Mouse (Mus musculus) embryo, embryonic 10 days (tissue): Measurements from ENCODE around the gene Plod1.
A peak's percentile ranks its signal among the peaks of the same experiment; 100 is the strongest.
"Not testable (repeated sequence)": the region's sequence is repeated elsewhere in the genome, so short reads cannot be mapped to it uniquely, and the experiment has no call there.

Source experiments
- DNase-seq: peaks from one replicate; pipeline ENCODE4 v3.0.0-alpha.2; 2015; ENCODE audit warnings: low spot score

Gene Plod1

DNA sequence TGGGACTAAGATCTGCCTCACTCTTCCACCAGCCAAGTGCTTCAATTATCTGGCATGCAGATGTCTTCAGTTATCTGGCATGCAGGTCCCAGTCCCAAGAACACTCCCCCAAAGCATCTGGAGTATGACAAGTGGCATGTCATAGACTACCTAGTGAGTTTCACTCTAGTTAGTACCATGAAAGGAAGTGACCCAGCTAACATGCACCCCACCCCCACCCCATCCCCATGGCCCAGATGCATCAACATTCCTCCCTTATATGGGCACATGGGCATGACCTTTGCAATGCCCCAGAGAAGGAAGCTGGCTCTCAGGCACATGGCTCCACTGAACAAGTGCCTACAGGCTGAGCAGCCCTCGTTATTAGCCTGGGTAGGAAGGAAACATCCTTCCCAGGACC, 40.2 kb downstream of the Plod1 start:
- DNase-seq: no peak

DNA sequence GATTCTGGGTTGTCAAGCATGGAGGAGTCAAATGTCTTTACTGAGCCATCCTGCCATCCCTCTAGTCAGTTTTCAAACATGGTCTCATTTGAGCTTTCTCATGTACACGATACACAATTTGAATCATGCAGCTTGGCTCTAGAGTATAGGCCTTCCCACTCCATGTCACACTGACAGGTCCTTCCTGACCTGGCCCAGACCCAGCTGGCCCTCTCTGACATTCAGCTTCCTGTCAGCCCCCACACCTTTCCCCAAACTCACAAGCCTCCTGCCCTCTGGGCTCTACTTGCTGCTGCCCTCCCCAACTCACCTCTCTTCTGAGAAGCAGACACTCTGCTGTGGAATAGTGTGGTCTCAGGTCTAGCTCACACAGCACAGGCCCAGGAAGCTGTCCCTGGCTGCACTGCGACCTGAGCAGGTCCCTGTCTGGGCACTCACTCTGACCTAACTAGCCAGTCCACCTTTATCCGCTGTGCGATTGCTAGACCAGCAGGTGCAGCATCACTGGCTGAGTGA, 40.7 kb downstream of the Plod1 start:
- DNase-seq: no peak

DNA sequence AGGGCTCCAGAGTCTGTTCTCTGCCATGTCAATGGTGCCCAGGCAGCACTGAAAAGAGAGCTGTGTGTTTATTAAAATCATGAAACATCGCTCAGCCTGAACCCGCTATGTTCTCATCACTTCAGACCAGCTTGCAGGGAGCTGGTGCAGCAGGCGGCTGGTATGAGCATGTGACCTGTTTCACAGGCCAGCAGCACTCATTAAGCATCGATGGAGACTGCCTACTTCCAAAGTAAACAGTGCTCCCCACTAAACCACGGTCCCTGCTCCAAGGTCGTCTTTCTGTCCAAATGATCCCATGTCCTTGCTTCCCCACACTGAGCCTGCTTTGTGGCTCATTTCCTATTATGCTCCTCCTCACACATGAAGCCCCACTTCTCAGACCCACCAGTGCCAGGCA, 46.2 kb downstream of the Plod1 start:
- DNase-seq: no peak

DNA sequence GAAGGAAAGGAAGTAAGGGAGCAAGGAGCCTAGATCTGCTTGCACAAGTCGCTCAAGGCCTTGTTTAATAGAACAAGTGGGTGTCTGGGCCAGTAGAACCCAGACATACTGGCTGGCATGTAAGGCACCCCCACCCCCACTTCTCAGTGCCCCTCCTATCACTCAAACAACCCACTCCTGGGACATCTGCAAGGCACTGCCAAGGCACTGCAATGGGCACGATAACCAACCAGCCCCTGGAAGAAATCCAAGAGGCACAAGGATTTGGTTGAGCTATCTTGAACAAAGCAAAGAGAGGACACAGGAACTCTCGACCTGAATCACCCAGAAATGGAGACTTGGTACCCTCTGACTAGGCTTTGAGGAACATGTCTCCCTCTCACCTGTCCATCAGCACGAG, 48.3 kb downstream of the Plod1 start:
- no peak for DNase-seq

DNA sequence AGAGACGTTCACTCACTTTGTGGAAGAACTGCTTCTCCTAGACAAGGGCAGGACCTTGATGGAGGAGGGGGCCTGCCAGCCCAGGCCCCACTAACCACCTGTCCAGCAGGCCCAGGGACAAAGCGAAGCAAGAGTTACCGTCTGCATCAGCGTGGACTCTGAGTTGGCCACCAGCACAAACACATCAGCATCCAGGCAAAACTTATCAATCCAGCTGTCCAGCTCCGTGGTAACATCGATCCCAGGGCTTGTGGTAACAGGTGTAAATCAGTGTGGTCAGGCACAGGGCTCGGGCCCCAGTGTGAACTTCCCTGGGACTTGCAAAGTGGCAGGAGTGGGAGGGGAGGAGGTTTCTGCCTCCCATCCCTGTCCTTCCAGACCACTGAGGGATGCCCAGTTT, 49.3 kb downstream of the Plod1 start:
- no peak for DNase-seq

DNA sequence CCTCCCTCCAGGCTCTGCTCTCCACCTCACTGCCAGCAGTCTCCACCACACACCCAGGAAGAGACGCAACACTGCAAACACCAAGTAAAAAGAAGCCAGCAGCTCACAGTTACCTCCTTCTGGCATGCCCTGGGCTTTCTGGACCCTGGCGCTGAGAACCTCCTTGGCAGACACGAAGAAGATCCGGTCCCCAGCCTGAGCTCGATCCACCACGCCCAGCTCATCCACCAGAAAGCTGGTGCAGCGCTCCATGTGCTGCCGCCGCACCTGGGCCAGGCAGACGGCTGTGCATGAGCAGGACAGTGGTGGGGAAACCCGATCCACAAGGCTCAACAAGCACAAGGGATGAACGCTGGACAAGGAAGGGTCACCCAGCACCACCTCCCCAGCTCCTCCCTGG, 50.4 kb downstream of the Plod1 start:
- no peak for DNase-seq

DNA sequence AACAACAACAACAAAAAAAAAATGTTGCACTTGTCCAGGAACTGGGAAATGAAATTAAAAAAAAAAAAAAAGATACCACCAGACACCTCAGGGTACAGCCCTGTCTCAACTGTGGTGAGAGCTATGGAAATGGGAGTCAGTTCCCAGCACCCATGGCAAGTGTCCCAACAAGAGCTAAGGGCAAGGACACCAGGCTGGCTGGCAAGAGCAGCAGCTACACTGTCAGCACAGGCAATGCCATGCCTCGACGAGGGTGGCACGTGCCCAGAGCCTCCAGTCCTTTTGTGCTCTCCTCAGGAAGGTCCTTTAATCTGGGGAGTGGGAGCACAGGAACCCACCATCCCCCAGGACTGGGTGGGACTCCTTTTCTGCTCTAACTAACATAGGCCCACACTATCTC, 52.4 kb downstream of the Plod1 start:
- DNase-seq: no peak

DNA sequence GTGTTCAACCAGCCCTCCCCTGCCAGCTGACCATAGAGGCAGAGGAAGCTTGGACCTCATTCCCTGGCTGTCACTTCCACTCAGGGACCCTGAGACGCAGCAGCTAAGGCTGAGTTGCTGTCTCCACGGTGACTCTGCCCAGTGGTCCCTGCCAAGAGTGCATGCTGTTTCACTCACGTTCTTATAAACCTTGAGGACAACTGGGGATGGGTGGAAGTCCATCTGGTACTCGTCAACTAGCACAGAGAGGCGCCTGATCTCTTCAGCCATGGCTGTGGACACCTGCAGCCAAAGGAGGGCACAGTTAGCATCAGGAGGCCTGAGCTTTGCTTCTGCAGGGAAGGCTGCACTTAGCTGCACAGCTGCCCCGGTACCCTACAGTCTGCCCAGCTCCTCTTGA, 53.5 kb downstream of the Plod1 start:
- no peak for DNase-seq

DNA sequence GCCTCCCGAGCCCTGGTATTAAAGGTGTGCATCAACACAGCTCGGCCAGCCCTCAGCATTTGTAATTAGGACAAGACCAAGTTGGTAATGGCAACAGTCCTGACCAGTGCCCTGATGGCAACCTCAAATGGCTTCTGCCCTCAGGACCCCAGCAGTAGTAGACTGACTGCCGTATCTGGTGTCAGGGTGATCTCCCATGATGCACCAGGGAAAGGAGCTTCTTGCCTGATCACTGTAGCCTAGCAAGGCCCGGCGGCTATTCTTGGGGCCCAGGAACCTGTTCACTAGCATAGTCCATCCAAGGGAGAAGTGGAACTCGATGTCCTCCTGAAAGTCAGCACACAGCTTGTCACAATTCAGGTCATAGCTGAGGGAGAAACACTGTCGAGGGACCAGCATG, 54.8 kb downstream of the Plod1 start:
- DNase-seq: no peak

DNA sequence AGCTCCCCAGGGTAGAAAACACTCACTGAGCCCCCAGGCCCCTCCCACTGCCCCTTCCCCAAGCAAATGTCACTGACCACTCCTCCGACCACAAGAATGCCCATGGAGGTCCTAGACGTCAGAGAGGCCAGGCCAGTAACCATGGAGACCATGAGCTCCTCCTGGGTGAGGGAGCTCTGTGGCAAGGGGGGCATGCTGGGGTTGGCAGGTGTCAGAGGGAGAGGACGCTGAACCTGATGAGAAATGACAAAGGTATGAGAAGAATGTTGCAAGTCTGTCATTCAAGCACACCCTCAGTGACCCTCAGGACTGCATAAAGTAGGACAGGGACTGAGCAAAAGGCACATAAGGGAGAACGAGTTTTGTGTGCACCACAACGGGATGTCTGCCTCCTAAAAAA, 56.7 kb downstream of the Plod1 start:
- DNase-seq: no peak

DNA sequence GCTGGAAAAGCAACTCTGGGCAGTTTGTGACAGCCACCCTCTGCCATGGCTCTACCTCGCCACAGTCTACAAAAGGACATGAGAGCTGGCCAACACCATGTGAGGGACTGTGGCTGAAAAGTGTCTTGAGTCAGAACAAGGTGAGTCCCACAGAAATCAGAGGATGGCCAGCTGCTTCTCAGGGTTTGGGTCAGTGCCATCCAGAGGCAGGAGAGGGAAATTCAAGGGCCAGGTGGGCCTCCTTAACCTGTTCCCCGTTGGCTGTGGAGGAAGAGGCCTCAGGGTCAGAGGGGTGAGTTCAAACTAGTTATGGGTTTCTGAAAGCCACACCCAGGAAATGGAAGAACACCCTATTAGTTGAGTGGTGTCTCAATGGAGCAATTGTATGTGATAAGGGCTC, 57.1 kb downstream of the Plod1 start:
- no peak for DNase-seq

DNA sequence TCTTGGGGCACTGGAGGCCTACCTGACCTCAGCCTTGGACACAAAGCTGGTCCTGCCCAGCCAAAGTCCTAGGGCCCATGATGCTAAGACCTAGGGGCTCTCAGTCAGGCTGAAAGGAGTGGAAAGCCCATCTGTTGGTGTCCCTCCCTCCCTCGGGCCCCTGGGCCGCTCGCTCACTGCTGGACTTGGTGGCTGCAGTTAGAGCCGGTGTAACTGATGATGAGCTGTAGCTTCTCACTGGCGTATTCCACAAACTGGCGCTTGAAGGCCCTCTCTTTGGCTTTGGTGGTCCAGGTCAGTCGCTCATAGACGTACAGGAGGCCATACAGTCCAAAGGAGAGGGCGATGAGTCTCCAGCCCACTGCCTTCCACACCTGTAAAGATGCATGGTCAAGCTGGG, 58.0 kb downstream of the Plod1 start:
- no peak for DNase-seq

DNA sequence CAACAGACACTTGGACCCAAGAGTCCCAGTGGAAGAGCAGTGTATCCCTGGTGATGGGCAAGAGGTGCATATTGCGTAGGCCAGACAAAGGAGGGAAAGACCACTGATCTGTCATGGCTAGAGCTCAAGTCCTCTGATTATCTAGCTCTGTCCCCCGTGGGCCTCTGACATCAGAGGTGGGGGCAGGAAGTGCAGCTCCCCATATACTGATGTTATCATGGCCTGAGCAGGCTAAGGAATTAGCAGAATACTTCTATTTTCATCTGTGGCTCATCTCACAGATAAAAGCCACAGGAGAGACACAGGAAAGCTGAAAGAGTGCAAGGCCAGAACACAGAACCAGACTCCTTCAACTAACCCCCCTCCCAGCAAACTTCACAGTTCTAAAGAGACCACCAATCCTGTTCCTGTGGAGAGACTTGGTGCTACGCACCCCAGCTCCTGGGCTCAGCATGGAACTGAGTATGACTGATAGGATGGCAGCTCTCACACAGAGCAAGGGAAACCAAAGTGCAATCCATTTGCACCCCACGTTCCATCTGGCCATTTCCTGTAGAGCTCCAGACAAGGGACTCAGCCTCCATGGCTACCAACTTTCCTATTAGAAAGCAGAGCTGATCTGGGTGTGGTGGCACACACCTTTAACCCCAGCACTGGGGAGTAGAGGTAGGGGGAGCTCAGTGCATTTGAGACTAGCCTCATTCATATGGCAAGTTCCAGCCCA, 60.6 kb downstream of the Plod1 start:
- no peak for DNase-seq

DNA sequence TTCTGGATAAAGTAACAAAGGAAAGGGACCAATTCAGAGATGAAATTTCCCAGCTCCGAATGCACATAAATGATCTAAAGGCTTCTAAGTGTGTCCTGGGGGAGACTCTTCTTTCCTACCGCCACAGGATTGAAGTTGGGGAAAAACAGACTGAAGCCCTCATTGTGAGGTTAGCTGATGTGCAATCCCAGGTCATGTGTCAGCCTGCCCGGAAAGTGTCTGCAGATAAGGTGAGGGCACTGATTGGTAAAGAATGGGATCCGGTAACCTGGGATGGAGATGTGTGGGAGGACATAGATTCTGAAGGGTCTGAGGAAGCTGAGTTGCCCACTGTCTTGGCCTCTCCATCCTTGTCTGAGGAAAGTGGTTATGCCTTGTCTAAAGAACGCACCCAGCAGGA, 67.3 kb downstream of the Plod1 start:
- DNase-seq: peak; percentile 14

DNA sequence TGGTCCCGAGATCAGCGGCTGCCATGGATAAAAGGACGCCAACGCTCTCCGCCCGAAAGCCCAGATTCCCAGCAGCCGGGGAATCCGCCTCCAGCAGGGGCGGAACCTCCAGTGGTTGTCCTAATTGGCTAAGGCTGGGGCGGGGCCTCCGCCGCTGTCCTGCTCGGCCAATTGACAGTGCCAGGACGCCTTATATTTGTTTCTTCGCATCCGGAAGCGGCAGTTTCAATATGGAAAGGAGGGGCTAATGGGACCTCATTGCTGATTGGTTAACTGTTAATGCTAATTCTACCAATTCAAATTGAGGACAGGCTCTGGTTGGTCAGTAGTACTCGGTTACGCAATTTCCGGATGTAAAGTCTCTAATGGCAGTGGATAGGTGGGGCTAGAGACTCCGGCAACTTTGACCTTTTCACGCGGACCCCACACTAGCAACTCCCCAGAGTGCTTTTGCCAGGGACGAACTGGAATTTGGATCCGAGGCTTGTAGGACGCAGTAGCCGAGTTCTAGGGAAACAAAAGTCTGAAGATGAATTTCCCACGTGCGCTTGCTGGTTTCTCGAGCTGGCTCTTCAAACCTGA, 68.0 kb downstream of the Plod1 start, which contains the start of the genes Miip and Fv1:
Gene Miip (minus strand): TSS at position 367 of the 582 bp plus-strand sequence.
Gene Fv1 (plus strand): TSS at position 530 of the 582 bp plus-strand sequence.
- DNase-seq: peak; percentile 97

DNA sequence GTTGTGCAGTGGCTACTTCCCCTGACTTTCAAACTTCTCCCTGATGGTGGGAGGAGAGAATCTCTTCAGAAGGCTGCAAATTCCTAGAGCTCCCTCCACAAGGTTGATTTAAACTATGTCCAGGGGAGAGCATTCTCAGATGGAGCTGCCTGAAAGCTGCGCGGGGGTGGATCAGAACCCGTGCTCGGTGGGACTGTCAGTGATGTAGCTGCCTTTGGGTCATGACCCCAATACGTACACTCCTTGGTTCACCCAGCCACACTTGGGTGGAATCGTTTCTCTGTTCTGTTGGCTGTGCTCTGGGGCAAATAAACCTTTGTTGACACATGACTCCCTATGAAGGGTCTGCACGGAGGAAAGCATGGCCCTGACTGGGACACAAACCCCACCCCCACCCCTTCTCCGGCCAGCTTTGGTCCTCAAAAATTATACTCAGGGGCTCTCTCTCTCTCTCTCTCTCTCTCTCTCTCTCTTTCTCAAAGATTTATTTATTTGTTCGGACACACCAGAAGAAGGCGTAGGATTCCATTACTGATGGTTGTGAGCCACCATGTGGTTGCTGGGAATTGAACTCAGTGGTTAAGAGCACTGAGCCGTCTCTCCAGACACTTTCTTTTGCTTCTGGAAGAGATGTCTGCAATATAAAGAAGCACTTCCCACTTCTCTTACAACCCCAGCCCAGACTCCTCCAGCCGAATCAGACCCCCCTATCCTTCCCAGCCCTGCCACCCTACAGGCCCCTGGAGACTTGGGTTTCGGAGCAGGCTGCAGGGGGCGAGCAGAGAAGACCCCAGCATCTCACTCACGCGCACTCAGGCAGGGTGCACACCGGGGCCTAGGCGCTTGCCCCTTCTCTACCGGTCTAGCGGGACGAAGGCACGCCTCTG, 68.8 kb downstream of the Plod1 start:
- DNase-seq: no peak

DNA sequence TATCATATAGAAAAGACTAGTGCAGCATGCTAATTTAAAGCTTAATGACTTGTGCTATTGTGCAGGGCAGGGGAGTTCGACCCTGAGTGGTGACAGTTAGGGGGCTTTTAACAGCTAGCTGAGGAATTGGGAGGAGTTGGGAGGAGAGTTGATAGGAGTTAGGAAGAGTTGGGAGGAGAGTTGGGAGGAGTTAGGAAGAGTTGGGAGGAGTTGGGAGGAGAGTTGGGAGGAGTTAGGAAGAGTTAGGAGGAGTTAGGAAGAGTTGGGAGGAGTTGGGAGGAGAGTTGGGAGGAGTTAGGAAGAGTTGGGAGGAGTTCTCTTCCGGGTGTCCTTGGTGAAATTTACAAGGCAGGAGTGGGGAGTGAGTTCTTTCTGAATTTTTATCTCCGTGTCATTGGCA, 69.8 kb downstream of the Plod1 start:
- DNase-seq: not testable (repeated sequence)

DNA sequence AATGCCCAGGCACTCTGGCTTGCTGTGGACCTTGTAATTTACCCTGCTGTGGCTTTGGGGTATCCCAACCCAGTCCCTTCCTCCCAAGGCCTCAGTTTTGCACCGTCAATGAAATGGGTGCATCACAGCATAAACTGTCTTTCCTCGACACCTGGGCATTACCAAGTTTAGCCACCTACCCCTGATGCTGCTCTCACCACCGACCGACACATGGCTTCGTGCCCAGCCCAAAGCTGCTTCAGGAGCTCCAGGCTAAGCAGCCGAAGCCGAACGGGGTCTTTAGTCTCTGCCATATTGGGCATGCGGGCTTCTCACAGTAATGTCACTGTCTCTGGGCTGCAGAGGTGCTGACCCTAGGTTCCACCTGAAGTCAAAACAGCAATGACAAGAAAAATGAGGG, 70.5 kb downstream of the Plod1 start:
- no peak for DNase-seq

DNA sequence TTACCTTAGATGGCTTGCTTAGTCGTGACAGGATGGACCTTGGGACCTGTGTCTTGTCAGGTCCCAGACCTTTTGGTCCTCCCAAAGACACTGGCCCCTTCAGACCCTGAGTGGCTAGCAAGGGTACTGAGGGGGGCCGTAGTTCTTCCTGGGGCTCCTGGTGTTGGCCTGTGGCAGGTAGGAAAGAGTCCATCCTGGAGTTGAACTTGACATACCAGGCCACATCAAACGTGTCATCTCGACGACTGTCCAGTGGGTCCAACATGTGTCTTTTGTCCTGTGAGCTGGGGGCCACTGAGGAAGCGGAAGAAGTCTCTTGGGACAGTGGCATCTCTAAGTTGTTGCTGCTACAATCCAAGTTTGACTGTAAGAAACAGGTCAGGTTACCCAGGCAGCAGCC, 70.9 kb downstream of the Plod1 start:
- no peak for DNase-seq

DNA sequence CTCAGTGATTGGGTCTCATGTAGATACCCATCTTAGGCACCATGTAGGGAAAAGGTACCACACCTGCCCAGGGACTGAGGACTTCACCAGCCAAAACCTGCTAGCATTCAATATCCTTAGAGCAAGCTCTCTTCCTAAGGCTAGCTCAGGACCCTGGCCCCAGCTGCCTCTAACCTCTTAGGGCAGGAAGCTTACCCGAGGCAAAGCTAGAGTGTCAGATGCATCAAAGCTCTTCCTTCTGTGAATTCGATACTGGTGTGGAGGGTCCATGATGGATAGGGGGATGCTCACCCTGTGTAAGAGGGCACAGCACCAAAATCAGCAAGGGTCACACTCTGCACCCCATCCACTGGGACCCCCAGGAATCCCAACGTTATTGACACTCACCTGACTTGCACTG, 74.5 kb downstream of the Plod1 start:
- DNase-seq: no peak
